Mouse (Mus musculus) forebrain, embryonic 10.5 days (tissue): ENCODE measurements around the gene Adk. TPM values are rescaled to one million over a fixed set of nuclear protein-coding genes. Genes with fewer than 3 reads are reported as not detected.
A peak's percentile ranks its signal among the peaks of the same experiment; 100 is the strongest.

Experiments
- DNase-seq: peaks from one replicate; pipeline ENCODE4 v3.0.0-alpha.2; 2017; ENCODE audit warnings: low spot score; ENCODE audit errors: extremely low spot score
- H3K27ac ChIP-seq: fragments of 300-500 bp; sonication (generic); 2 replicates; pipeline ENCODE4 v1.5.1; 2016; ENCODE audit warnings: mild to moderate bottlenecking
- H3K27me3 ChIP-seq: fragments of 300-500 bp; sonication (generic); 2 replicates; pipeline ENCODE4 v1.6.1; 2016; ENCODE audit warnings: mild to moderate bottlenecking; ENCODE audit not compliant: poor library complexity, severe bottlenecking
- H3K36me3 ChIP-seq: fragments of 300-500 bp; sonication (generic); replicated peaks from 2 replicates; pipeline ENCODE4 v1.6.1; 2016; ENCODE audit warnings: mild to moderate bottlenecking, moderate library complexity
- H3K4me1 ChIP-seq: fragments of 300-500 bp; sonication (generic); 2 replicates; pipeline ENCODE4 v1.6.1; 2016
- H3K4me3 ChIP-seq: fragments of 300-500 bp; sonication (generic); 2 replicates; pipeline ENCODE4 v1.5.1; 2016; ENCODE audit warnings: mild to moderate bottlenecking, moderate library complexity
- H3K9me3 ChIP-seq: fragments of 300-500 bp; sonication (generic); 2 replicates; pipeline ENCODE4 v1.6.1; 2016; ENCODE audit warnings: mild to moderate bottlenecking, moderate library complexity
- WGBS: fragments of 180-500 bp; shearing (Covaris S2); methylation state at CpG from one replicate; pipeline ENCODE4 v1.1.7; 2016; 5-methylcytosine and 5-hydroxymethylcytosine counted together
- polyA plus RNA-seq: library from polyadenylated mRNA; unstranded; fragments of >200 nt; fragmentation: Nextera tagmentation; extraction: Ambion mirVana; gene quantifications from 2 replicates; pipeline ENCODE4 v1.2.1, GENCODE M21; 2016

Adk gene
- polyA plus RNA-seq, 1 experiment from 2014 or later = 171 TPM

DNA sequence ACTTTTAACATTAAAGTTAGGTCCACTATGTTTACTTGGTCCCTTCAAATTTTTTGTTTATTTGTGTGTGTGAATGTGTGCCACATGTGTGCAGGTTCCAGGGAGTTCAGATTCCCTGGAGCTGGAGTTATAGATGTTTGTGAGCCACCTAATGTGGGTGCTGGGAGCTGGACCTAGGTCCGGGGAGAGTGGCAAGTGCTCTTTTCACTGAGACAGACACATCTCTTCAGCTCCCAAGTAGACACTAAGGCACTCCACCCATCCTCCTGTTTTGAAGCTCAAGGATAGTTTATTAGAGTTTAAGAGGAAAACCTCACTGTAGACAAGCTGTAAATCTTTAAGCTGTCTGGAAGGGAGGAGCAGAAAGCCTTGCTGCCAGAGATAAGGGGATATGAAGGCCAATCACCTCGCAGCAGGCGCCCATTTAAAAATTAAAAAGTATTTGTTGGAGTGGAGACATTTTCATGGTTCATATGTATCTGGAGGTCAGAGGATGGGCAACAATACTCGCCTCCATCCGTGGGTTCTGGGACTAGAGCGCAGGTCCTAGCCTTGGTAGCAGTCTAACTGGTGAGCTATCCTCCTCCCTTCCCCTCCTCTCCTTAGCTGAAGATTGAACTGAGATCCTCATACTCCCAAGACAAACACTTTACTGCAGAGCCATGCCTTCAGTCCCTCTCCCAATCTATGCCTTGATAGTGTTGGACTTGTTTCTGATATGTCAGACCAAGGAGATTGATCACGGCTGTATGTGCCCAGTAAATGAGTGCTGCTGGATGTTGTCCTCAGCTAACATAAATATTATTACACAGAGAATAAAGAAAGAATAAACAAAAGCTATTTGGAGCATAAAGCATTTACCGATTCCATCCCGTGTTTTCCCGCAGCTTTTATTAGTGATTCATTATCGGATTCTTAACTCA, 22.3 kb downstream of the Adk start:
- H3K36me3 ChIP-seq = no peaks in the 10 kb centered on the region
- no peak for DNase-seq
- WGBS = 69% methylated on average over 11 of the region's 11 CpGs
- H3K27ac ChIP-seq = 0 out of 2 replicates have a peak overlapping the region, but pooled peaks have one; percentile 5
- H3K27me3 ChIP-seq = no peaks in the 10 kb centered on the region
- H3K4me1 ChIP-seq = peaks cover 21% of the 10 kb centered on the region
- H3K4me3 ChIP-seq = peak overlapping the region; percentile 75
- H3K9me3 ChIP-seq = no peaks in the 10 kb centered on the region

DNA sequence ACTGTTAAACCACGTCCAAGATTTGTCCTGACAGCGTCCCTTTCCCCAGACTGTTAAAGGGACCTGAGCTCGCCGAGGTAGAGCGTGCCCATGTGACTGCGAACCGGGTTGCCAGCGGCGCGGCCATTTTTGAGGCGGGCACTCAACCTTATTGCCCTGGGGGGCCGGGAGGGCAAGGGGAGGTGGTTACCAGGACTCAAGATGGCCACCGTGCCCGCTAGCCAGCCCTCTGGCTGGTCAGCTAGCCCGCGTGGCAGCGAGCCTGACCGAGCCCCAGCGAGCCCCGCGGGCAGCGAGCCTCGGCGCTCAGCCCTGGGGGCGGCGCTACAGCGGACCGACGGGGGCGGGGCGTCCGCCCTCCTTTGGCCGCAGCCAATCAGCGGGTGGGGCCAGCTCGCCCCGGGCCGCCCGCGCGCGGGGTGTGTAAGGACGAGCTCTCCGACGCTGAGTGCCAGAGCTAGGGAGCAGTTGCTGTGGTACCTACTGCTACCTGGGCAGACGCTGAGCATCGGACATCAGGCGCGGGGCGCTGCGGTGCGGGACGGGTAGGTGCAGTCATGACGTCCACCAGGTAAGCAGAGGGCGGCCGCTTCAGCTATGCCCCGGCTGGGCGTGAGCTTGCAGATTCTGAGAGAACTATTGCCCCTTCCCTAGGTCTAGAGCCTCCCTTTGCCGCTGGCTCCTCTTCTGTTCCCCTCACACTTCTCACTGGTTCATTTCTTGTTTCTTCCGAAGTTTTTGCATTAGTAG, 23.6 kb downstream of the Adk start:
- Histone ChIP-seq H3K4me1 (peaks cover 21% of the 10 kb centered on the region), H3K27ac (peak overlapping the region; percentile 87), H3K27me3 (no peaks in the 10 kb centered on the region), H3K4me3 (peak overlapping the region; percentile 75), H3K36me3 (no peaks in the 10 kb centered on the region), H3K9me3 (no peaks in the 10 kb centered on the region)
- WGBS = under 1% methylated on average over 59 of the region's 59 CpGs
- peak; percentile 86 for DNase-seq

DNA sequence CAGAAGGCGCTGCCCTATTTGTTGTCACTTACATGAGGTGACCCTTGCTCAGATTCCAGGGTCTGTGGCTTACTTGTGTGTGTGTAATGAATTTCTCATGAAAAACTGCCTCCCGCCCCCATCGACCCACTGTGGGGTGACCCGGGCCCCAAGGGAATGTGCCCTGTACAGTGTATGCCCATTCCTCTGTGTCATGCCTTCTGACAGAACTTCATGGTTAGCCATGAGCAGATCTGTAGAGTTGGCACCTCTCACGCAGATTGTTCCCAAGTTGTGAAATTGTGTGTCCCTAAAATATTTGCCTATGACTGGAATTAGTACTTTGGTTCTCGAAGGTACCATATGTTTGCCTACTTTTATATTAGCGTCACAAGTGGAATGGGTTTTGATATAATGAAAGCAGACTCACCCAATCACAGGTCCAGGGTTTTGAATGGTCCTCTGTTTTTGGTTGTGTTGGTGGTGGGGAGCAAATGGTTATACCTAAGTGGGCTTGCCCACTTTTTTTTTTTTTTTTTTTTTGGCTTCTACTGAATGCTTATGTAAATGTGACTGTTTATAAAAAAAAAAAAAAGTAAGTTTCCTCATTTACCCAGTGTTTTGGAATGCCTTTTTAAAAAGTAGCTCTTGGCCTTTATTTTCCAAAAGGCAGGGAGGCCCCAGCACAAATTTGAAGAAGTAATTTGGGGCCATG, 24.3 kb downstream of the Adk start:
- Histone ChIP-seq H3K36me3 (no peaks in the 10 kb centered on the region), H3K27me3 (no peaks in the 10 kb centered on the region), H3K4me1 (peaks cover 21% of the 10 kb centered on the region), H3K27ac (peak overlapping the region; percentile 87), H3K4me3 (peak overlapping the region; percentile 75), H3K9me3 (no peaks in the 10 kb centered on the region)
- 51% methylated on average over 7 of the region's 7 CpGs for WGBS
- no peak for DNase-seq

DNA sequence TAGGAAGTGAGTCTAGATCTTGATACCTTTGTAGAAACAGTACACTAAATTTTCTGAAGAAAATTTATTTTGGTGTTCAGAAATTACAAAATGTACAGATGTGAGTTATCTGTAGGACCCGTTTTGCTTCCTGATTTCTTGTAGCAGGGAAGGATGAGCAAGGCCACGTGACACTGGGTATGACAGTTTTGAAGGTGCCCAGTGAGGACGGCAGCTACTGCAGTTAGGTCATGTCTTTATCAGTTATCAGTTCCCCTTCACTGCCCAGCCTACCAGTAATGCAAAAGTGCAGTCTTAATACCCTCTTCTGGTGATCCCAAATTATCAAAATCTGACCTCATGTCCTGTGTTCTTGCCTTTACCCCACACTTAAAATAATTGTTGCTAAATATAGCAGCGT, 25.6 kb downstream of the Adk start:
- Histone ChIP-seq H3K4me3 (no peak overlapping the region), H3K27ac (no peak overlapping the region), H3K36me3 (no peaks in the 10 kb centered on the region), H3K4me1 (peaks cover 21% of the 10 kb centered on the region), H3K27me3 (no peaks in the 10 kb centered on the region), H3K9me3 (no peaks in the 10 kb centered on the region)
- DNase-seq = no peak
- 88% methylated on average over 4 of the region's 4 CpGs for WGBS

DNA sequence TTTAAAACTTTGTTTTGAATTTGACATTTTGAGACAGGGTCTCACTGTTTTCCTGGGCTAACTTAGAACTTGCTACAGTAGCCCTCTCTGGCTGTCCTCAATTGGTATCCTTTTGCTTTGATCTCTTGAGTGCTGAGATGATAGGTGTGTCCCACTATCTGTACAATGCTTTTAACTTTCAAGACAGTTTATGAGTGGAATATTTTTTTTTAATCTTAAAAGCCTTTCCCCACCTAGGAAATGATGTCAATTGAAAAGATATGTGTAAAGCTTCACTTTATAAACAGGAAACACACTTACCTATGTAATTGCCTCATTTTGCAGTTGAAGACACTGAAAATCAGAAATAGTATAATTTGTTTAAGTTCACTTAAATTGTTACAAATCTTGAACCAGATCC, 26.1 kb downstream of the Adk start:
- no peaks in the 10 kb centered on the region for H3K9me3 ChIP-seq
- H3K27ac ChIP-seq = no peak overlapping the region
- H3K4me1 ChIP-seq = peaks cover 21% of the 10 kb centered on the region
- DNase-seq = no peak
- H3K36me3 ChIP-seq = no peaks in the 10 kb centered on the region; the same call in 1 of the 2 replicates
- no peaks in the 10 kb centered on the region for H3K27me3 ChIP-seq
- H3K4me3 ChIP-seq = no peak overlapping the region

DNA sequence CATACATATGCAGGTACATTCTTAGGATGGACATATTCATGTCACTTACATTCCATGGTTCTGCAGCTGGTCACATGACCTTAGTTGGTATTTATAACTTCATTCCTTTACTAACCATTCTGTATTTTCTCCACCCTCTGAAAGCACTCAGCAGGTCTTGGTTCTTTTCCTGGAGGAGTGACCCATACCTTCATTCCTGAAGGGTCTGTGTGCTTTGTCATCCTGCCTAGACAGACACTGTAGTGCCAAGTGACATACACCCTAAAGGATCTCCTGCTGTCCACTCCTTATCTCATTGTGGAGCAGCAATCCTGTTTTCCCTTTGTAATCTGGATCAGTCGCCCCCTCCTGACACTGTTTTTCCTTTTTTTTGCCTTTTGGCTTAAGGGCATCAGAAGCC, 30.4 kb downstream of the Adk start:
- 46% methylated on average over 1 of the region's 1 CpGs for WGBS
- no peaks in the 10 kb centered on the region; the same call in none of the 2 replicates for H3K36me3 ChIP-seq
- peaks cover 13% of the 10 kb centered on the region for H3K4me1 ChIP-seq
- H3K9me3 ChIP-seq = no peaks in the 10 kb centered on the region
- no peak overlapping the region for H3K27ac ChIP-seq
- no peak overlapping the region for H3K4me3 ChIP-seq
- no peak for DNase-seq
- no peaks in the 10 kb centered on the region for H3K27me3 ChIP-seq

DNA sequence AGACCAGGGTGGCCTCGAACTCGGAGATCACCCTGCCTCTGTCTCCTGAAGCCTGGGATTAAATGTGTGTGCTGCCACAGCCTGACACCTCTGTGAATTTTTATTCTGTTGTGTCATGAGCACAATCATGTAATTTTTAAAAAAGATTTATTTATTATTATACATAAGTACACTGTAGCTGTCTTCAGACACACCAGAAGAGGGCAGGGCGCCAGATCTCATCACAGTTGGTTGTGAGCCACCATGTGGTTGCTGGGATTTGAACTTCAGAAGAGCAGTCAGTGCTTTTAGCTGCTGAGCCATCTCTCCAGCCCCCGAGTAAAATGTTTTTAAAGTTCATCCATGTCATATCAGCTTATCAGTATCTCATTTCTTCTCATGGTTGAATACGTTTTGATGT, 33.3 kb downstream of the Adk start:
- Histone ChIP-seq H3K27ac (no peak overlapping the region), H3K4me3 (no peak overlapping the region), H3K4me1 (peaks cover 23% of the 10 kb centered on the region), H3K27me3 (no peaks in the 10 kb centered on the region), H3K36me3 (no peaks in the 10 kb centered on the region; the same call in none of the 2 replicates), H3K9me3 (no peaks in the 10 kb centered on the region)
- DNase-seq = no peak
- WGBS = 88% methylated on average over 5 of the region's 5 CpGs

DNA sequence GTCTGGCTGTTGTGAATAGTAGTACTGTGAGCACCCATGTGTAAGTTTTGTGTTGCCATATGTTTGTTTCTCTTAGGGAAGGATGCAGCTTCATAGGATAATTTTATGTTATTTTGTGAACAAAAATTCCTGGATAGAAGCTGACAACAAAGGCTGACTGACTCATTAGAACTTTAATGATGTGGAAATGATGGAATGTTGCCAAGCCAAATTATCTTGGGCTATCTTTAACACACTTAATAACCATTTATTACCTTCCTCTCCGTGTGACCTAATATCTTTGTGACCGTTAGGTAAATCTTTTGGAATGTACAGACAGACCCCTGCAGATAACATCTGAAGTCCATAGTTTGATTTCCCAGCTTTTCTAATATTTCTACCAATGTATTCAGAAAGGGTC, 33.7 kb downstream of the Adk start:
- no peak overlapping the region for H3K27ac ChIP-seq
- no peaks in the 10 kb centered on the region; the same call in none of the 2 replicates for H3K36me3 ChIP-seq
- WGBS = 70% methylated on average over 2 of the region's 2 CpGs

DNA sequence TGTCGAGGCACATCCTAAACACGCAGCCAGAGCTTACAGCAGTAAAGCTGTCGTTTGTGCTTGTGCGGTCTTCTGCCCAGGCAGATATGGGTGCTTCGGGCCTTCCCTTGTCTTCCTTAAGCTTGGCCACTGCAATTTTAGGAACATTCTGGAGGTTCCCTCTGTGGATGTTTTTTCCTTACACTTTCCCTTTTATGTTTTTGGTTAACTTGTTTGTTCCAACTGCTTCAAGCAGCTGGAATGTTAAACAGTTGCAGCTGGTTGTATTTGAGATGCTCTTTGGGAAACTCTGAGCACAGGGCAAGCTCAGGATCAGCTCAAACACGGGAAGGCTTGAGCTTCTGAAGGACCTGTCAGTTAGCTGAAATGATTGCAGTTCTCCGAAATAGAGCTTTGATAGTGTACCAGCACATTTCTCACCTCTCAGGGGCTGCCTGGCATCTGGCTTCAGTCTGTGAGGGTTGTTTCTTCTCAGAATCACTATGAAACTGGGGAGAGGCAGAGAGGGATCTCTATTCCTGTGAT, 34.5 kb downstream of the Adk start:
- WGBS = 57% methylated on average over 7 of the region's 7 CpGs
- Histone ChIP-seq H3K27me3 (no peaks in the 10 kb centered on the region), H3K4me1 (peaks cover 23% of the 10 kb centered on the region), H3K27ac (peak overlapping the region; percentile 67), H3K36me3 (peaks cover 6% of the 10 kb centered on the region), H3K4me3 (no peak overlapping the region), H3K9me3 (no peaks in the 10 kb centered on the region)
- no peak for DNase-seq

More for the DNA sequence above, 33.7 kb downstream of the Adk start:
- Histone ChIP-seq H3K27me3 (no peaks in the 10 kb centered on the region), H3K9me3 (no peaks in the 10 kb centered on the region), H3K4me1 (peaks cover 23% of the 10 kb centered on the region), H3K4me3 (no peak overlapping the region)
- no peak for DNase-seq

DNA sequence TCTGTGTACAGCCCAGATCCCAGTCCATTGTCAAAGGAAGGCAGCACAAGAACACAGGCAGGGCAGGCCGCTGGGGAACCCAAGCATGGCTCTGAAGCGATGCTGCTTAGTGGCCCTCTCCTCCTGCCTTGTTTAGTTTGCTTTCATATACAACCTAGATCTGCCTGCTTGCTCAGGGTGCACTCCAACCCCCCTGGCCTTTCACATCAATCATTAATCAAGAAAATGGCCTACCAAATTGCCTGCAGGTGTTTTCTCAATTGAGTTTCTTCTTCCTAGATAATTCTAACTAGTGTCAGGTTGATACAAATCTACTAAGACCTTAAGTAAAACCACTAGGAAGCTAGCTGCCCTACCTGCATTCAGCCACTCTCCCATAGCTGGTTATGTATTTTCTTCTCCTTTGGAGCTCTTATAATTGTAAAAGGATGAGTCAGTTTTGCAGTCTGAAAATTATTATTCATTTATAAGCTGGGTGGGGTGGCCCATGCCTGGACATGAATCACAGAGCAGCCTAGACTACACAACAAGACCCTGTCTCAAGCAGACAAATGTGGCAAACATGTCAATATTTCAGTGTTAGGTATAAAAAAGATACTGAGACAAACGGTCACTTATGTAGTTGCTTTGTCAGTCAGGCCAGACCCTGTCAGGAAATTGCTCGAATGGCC, 35.2 kb downstream of the Adk start:
- no peak for DNase-seq
- 65% methylated on average over 4 of the region's 4 CpGs for WGBS
- H3K27ac ChIP-seq = peak overlapping the region; percentile 60
- H3K27me3 ChIP-seq = no peaks in the 10 kb centered on the region
- peaks cover 12% of the 10 kb centered on the region for H3K36me3 ChIP-seq
- H3K4me3 ChIP-seq = no peak overlapping the region
- H3K4me1 ChIP-seq = peaks cover 23% of the 10 kb centered on the region
- H3K9me3 ChIP-seq = no peaks in the 10 kb centered on the region

DNA sequence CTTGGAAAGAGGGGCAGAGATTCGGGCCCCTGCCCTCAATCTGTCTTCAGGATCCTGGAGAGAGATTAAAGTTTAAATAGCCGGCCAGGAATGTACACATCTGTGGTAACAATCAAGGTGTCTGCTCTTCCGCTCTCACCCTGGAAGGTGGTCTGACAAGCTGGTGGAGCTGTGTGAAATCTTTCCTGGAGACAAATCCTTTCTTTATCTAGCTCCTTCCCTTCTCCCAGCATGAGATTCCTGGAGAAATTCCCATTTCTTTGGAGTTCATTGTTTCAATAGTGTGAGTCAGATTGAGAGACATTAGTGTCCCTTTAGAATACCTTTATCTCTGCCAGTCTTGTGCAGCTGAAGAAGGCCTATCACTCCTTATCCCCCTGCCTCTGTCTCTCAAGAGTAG, 36.4 kb downstream of the Adk start:
- Histone ChIP-seq H3K27ac (no peak overlapping the region), H3K36me3 (peaks cover 22% of the 10 kb centered on the region), H3K4me1 (peaks cover 23% of the 10 kb centered on the region), H3K9me3 (no peaks in the 10 kb centered on the region), H3K27me3 (no peaks in the 10 kb centered on the region), H3K4me3 (no peak overlapping the region)
- no peak for DNase-seq
- 39% methylated on average over 3 of the region's 3 CpGs for WGBS

DNA sequence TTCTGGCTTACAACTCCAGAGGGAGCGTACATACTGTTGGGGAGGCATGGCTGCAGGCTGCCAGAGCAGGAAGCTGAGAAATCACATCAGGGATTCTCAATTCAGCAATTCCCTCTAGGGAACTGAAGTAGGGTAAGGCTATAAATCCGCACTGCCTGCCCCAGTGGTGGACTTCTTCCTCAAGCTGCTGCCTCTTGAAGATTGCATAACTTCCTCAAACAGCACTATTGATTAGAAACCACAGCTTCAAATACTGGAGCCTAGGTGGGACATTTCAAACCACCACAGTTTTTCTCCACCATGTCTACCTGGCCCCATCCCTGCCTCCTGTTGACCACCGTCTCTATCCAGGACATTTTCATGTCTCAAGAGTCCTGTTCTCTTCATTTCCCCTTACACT, 38.0 kb downstream of the Adk start:
- H3K27me3 ChIP-seq = no peaks in the 10 kb centered on the region
- H3K36me3 ChIP-seq = peaks cover 24% of the 10 kb centered on the region
- peaks cover 23% of the 10 kb centered on the region for H3K4me1 ChIP-seq
- 90% methylated on average over 3 of the region's 3 CpGs for WGBS
- no peaks in the 10 kb centered on the region for H3K9me3 ChIP-seq
- no peak for DNase-seq
- H3K27ac ChIP-seq = no peak overlapping the region
- H3K4me3 ChIP-seq = no peak overlapping the region
